Mouse (Mus musculus) CD8-positive naive resting alpha-beta T cell, adult 2 months (primary cell): ENCODE data around the gene Mto1.
"Not testable (repeated sequence)": the region's sequence is repeated elsewhere in the genome, so short reads cannot be mapped to it uniquely, and the experiment has no call there.

Experiments
- DNase-seq, 2 experiments: peaks; one replicate each; pipeline ENCODE4 v3.0.0; 2022; ENCODE audit warnings: low read depth in 2 of 2, low spot score in 2 of 2

Mto1 gene

GRCm38 (mm10) chr9:78475383-78475780, 27.4 kb downstream of the Mto1 start:
- DNase-seq: no peak

- DNase-seq: no peak
These were observed 27.9 kb downstream of the Mto1 start for GRCm38 (mm10) chr9:78475873-78476272.

GRCm38 (mm10) chr9:78476531-78477020, 28.6 kb downstream of the Mto1 start:
- DNase-seq: peak in 1 of 2 experiments; percentile 16

GRCm38 (mm10) chr9:78477021-78477551, 29.1 kb downstream of the Mto1 start:
- DNase-seq: peak in 1 of 2 experiments; percentile 28

- DNase-seq: not testable (repeated sequence)
These were observed 30.1 kb downstream of the Mto1 start for GRCm38 (mm10) chr9:78478009-78478605.

- not testable (repeated sequence) for DNase-seq
These were observed 31.3 kb downstream of the Mto1 start for GRCm38 (mm10) chr9:78479308-78479707.

- DNase-seq: peak in 1 of 2 experiments; percentile 1
These were observed 32.2 kb downstream of the Mto1 start for GRCm38 (mm10) chr9:78480227-78480626.

GRCm38 (mm10) chr9:78480706-78481358, 32.8 kb downstream of the Mto1 start:
- DNase-seq: peak; percentile 74 to 76

GRCm38 (mm10) chr9:78481423-78482331, 33.7 kb downstream of the Mto1 start:
- peak; percentile 95 for DNase-seq

GRCm38 (mm10) chr9:78482386-78482785, 34.4 kb downstream of the Mto1 start:
- no peak for DNase-seq

- no peak for DNase-seq
These were observed 36.7 kb downstream of the Mto1 start for GRCm38 (mm10) chr9:78484660-78485059.

GRCm38 (mm10) chr9:78488021-78488420, 40.0 kb downstream of the Mto1 start:
- not testable (repeated sequence) for DNase-seq

- peak in 1 of 2 experiments; percentile 37 for DNase-seq
These were observed 40.9 kb downstream of the Mto1 start, which contains the start of gene Eef1a1 for GRCm38 (mm10) chr9:78488890-78489420. Gene Eef1a1 (minus strand): TSS chr9:78489151.

GRCm38 (mm10) chr9:78491169-78491568, 43.2 kb downstream of the Mto1 start:
- DNase-seq: no peak

GRCm38 (mm10) chr9:78492254-78492653, 44.2 kb downstream of the Mto1 start:
- DNase-seq: no peak

- DNase-seq: no peak
These were observed 45.2 kb downstream of the Mto1 start for GRCm38 (mm10) chr9:78493171-78493570.

- no peak for DNase-seq
These were observed 52.4 kb downstream of the Mto1 start for GRCm38 (mm10) chr9:78500386-78500785.

- no peak for DNase-seq
These were observed 53.3 kb downstream of the Mto1 start for GRCm38 (mm10) chr9:78501284-78501683.

GRCm38 (mm10) chr9:78503223-78504079, 55.4 kb downstream of the Mto1 start:
- DNase-seq: no peak

GRCm38 (mm10) chr9:78504133-78504532, 56.1 kb downstream of the Mto1 start:
- no peak for DNase-seq
